Mouse (Mus musculus): ENCODE results near the gene Hacd3.

The Hacd3 gene

DNA sequence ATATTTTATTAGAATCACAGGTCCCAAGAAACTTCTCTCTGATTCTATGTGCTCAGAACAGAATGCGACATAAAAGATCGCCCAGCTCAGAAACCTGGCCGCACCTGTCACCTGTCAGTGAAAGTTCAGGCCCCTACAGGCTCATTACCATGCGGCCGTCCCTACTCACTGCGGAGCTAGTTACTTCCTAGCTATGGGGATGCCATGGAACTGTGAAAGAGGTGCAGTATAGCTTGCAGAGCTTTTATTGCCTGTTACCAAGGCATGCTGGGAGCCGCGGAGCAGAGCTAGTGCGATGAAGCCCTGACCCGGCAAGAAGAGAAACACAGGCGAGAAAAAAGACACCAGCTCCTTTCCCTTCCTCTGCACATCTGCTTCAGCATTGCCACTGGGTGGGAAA, 77.5 kb downstream of the Hacd3 start:
- no peak for DNase-seq

DNA sequence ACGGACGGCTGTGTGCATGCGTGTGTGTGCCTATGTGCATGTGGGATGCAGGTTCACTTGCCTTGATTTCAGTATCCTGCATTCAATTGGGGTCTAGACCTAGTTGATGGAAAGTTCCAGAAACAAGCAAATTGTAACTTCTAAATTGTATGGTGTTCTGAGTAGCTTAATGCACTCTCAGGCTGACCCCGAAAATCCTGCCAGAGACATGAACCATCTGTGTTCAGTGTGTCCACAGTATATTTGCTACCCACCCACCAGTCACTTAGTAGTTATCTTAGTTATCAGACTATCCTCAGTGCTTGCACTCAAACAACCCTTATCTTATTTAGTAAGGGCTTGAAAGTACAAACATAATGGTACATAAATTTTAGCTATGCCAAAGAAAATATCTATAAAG, 79.8 kb downstream of the Hacd3 start:
- DNase-seq, result no peak

- no peak for DNase-seq
Observed at GRCm38 (mm10) chr9:64940731-64941346, 80.7 kb downstream of the Hacd3 start.

DNA sequence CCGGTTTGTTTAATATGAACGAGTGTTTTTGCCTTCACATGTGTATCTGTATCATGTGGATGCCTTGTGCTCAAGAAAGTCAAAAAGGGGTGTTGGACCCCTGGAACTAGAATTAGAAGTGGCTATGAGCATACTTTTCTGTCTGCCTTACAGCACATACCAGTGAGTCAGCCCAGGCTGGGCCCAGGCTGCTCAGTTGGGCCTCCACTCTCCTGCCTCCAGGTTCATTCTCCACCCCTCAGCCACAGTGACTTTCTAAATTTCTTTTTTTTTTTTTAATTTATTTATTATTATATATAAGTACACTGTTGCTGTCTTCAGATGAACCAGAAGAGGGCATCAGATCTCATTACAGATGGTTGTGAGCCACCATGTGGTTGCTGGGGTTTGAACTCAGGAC, 81.7 kb downstream of the Hacd3 start:
- no peak for DNase-seq

DNA sequence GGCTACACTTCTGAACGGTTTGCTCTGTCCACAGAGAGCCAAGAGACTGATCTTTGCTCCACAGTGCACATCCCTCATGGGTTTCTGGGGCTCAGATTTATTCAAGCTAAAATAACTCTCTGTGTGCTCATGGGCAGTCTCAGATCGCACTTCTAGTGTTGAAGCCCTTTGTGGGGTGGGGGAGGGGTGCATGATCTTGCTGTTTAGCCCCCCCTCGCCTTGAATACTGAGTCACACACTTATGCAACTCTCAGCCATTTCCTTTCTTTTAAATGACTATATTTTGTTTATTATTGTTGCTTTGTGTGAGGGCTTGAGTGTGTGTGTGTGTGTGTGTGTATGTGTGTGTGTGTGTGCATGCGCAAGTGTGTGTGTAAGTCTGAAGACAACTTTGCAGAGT, 82.2 kb downstream of the Hacd3 start:
- DNase-seq, result no peak

DNA sequence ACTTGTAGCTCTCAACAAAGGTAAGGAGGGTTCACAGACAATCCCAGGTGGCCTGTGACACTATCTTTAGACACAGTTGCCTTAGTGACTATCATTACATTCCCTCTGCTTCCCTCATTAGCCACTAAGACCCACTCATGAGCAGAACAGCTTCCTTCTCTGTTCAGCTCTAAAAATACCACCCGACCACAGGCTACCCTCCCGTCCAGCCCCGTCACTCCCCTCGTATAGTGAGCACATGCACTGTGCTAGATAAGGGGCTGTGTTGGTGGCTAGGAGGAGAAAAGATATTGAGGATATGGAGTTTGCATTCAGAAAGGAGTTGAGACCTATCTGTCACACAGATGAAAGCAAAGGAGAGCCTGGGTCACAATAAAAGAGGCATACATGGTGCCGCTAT, 83.0 kb downstream of the Hacd3 start:
- no peak for DNase-seq

DNA sequence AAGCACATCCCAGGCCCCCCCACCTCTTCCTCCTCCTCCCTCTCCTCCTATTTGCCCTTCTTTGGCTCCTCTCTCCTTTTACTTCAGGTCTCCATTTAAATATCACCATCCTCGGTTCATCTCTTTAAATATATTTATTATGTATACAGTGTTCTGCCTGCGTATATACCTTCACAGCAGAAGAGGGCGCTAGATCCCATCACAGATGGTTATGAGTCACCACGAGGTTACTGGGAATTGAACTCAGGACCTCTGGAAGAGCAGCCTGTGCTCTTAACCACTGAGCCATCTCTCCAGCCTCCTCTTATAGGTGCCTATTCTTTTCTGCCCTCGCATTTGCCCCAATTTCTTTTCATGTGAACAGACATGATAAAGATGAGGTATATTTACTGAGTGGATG, 84.0 kb downstream of the Hacd3 start:
- no peak for DNase-seq

Measured in kidney, postnatal 14 days (tissue).